Mouse (Mus musculus) bone marrow macrophage, adult 2 months (primary cell): ENCODE results near the gene Smg9.

Experiments
- CTCF ChIP-seq: IDR thresholded peaks from 2 replicates; pipeline ENCODE4 v1.5.1; 2012; ENCODE audit warnings: low read depth, mild to moderate bottlenecking, low read length, moderate library complexity
- POLR2A ChIP-seq: IDR thresholded peaks from 2 replicates; pipeline ENCODE4 v1.6.1; 2012; ENCODE audit warnings: mild to moderate bottlenecking, low read depth, low read length, borderline replicate concordance

GRCm38 (mm10) chr7:24450585-24451017 is 51.2 kb downstream of the Smg9 start:
- TF ChIP-seq CTCF, result no peak
- TF ChIP-seq POLR2A, result no peak
